Mouse (Mus musculus) bone marrow macrophage, adult 2 months (primary cell): ENCODE results near the gene Dnajc5g.

Experiments used
- CTCF ChIP-seq: IDR thresholded peaks from 2 replicates; pipeline ENCODE4 v1.5.1; 2012; ENCODE audit warnings: low read depth, mild to moderate bottlenecking, low read length, moderate library complexity
- POLR2A ChIP-seq: IDR thresholded peaks from 2 replicates; pipeline ENCODE4 v1.6.1; 2012; ENCODE audit warnings: mild to moderate bottlenecking, low read depth, low read length, borderline replicate concordance

- no peak for TF ChIP-seq CTCF
- no peak for TF ChIP-seq POLR2A
Measured at GRCm38 (mm10) chr5:31071059-31071458, 35.0 kb upstream of the Dnajc5g start.
